Mouse (Mus musculus): Measurements from ENCODE around the gene Ddit4. TPM values are rescaled to one million over a fixed set of nuclear protein-coding genes. Genes with fewer than 3 reads are reported as not detected.

Ddit4 gene
- polyA plus RNA-seq, 1 experiment from 2014 or later, result 24.0 TPM

DNA sequence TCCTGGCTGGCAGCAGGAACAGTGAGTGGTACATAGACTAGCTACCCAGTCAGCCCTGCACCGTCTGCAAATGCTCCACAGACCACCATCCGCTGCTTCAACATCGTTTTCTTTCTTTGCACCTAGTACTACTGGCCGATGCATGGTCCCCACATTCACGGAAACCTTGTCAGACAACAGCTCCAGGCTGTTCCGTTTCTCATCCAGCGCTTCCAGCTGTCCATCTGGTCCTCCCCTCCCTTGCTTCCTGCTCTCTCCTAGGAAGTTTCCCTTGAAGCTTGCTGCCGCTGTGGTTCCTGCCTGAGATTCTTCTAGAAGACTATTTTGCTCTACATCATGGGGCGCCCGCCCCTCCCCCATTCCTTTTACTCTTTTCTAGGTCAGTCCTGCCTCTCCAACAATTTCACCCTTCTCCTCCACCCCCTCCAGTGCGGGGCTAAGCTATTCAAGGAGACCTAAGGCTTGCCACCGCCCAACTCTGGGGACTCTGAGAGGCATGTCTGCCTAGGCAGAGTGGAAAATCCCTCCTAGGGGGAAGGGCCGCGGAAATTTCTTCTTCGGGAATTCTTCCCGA lies 8.7 kb downstream of the Ddit4 start:
- peak; percentile 83 for DNase-seq (ENCODE audit: low spot score)

DNA sequence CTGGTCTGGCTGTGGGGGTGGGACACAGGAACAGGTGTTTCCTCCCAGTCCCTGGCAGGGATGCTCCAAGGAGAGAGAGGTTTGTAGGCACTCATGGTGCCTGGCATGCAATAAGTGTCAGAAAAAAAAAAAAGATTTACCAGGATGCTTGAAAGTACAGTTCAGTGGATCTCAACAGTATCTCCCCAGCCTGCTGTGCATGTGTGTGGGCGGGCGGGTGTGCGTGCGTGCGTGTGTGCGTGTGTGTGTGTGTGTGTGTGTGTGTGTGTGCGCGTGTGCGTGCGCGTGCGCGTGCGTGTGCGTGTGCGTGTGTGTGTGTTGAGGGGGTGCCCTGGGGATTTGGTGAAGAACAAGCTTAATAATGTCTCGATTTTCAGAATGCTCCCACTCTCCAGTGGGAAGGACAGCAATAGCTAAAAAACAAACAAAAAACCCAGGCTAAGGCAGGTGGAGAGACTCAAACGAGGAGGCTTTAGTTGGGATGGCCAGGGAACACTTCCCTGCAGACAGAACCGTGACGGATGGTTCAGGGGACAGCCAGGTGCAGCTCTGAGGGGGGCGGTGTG lies 9.3 kb downstream of the Ddit4 start:
- Histone ChIP-seq H3K9me3 (replicated peaks; ENCODE audit: low read length) (no peaks in the 10 kb centered on the region), H3K9ac (ENCODE audit: low read depth, low read length) (peak overlapping the region; percentile 46; the same call in 1 of the 2 replicates), H3K4me3 (replicated peaks; ENCODE audit: low read depth, low read length) (no peak overlapping the region; the same call in 1 of the 2 replicates), H3K27ac (peak overlapping the region; percentile 83), H3K36me3 (ENCODE audit: insufficient read depth, low read length) (no peaks in the 10 kb centered on the region), H3K4me2 (ENCODE audit: low read length) (peak overlapping the region; percentile 52), H3K4me1 (replicated peaks; ENCODE audit: insufficient read depth, low read length) (peaks cover 14% of the 10 kb centered on the region), H3K27me3 (ENCODE audit: insufficient read depth, low read length) (no peaks in the 10 kb centered on the region)
- DNase-seq (ENCODE audit: low spot score) (no peak), ATAC-seq (replicated peaks; ENCODE audit: low FRiP score, low read depth) (no peak)
- no peak for TF ChIP-seq CTCF (IDR thresholded peaks at IDR 0.05; ENCODE audit: low read depth)
- 38% methylated on average over 21 of the region's 21 CpGs for WGBS

More for the DNA sequence above, 8.7 kb downstream of the Ddit4 start:
- Histone ChIP-seq H3K4me3 (replicated peaks; ENCODE audit: low read depth, low read length) (peak overlapping the region; percentile 12; the same call in 1 of the 2 replicates), H3K27ac (peak overlapping the region; percentile 83), H3K27me3 (ENCODE audit: insufficient read depth, low read length) (no peaks in the 10 kb centered on the region), H3K4me2 (ENCODE audit: low read length) (peak overlapping the region; percentile 52), H3K4me1 (replicated peaks; ENCODE audit: insufficient read depth, low read length) (peaks cover 14% of the 10 kb centered on the region), H3K36me3 (ENCODE audit: insufficient read depth, low read length) (no peaks in the 10 kb centered on the region), H3K9ac (ENCODE audit: low read depth, low read length) (peak overlapping the region; percentile 46), H3K9me3 (replicated peaks; ENCODE audit: low read length) (no peaks in the 10 kb centered on the region)
- no peak for TF ChIP-seq CTCF (IDR thresholded peaks at IDR 0.05; ENCODE audit: low read depth)
- ATAC-seq (replicated peaks; ENCODE audit: low FRiP score, low read depth), result peak; percentile 84
- WGBS, result under 1% methylated on average over 16 of the region's 16 CpGs

DNA sequence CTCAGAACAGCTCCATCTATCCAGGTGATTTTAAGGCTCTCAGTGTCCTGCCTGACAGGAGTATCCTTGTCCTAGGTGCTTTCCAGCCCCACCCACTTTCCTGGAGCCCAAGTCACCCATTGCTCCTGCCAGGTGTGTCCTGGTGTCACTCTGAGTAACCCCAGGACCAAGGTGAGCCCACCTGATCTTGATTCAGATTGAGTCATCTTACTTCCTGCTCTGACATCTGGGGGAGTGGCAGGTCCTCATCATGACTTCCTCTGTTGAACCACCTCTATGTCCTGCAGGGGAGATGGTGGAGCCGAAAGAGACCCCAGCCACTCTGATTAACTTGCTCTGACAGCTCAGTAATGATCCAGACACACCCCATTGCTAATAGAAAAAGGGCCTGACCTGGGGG lies 12.6 kb downstream of the Ddit4 start:
- DNase-seq (ENCODE audit: low spot score) (no peak), ATAC-seq (replicated peaks; ENCODE audit: low FRiP score, low read depth) (no peak)
- Histone ChIP-seq H3K36me3 (ENCODE audit: insufficient read depth, low read length) (no peaks in the 10 kb centered on the region), H3K4me1 (replicated peaks; ENCODE audit: insufficient read depth, low read length) (peaks cover 14% of the 10 kb centered on the region), H3K9ac (ENCODE audit: low read depth, low read length) (no peak overlapping the region), H3K27ac (no peak overlapping the region), H3K4me2 (ENCODE audit: low read length) (no peak overlapping the region), H3K9me3 (replicated peaks; ENCODE audit: low read length) (no peaks in the 10 kb centered on the region), H3K27me3 (ENCODE audit: insufficient read depth, low read length) (no peaks in the 10 kb centered on the region), H3K4me3 (replicated peaks; ENCODE audit: low read depth, low read length) (no peak overlapping the region)
- 58% methylated on average over 1 of the region's 1 CpGs for WGBS
- no peak for TF ChIP-seq CTCF (IDR thresholded peaks at IDR 0.05; ENCODE audit: low read depth)

DNA sequence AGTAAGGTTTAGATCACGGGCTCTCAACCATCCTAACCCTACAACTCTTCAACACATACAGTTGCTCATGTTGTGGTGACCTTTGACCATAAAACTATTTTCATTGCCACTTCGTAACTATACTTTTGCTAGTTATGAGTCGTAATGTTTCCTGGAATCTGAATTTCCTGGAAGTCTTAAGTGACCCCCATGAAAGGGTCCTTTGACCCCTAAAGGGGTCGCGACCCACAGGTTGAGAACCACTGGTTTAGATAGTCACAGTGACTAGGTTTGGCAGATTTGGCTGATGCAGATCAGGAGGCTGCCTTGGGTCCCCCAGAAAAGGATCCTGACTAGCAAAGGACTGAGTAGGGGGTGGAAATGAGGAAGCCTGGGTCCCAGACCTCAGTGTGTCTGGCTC lies 13.0 kb downstream of the Ddit4 start:
- H3K27ac ChIP-seq, result no peak overlapping the region
- H3K36me3 ChIP-seq (ENCODE audit: insufficient read depth, low read length), result no peaks in the 10 kb centered on the region
- H3K4me2 ChIP-seq (ENCODE audit: low read length), result no peak overlapping the region
- no peak overlapping the region for H3K4me3 ChIP-seq (replicated peaks; ENCODE audit: low read depth, low read length)
- no peak for ATAC-seq (replicated peaks; ENCODE audit: low FRiP score, low read depth)
- no peak overlapping the region for H3K9ac ChIP-seq (ENCODE audit: low read depth, low read length)
- no peak for DNase-seq (ENCODE audit: low spot score)
- no peak for TF ChIP-seq CTCF (IDR thresholded peaks at IDR 0.05; ENCODE audit: low read depth)
- no peaks in the 10 kb centered on the region for H3K27me3 ChIP-seq (ENCODE audit: insufficient read depth, low read length)
- peaks cover 12% of the 10 kb centered on the region for H3K4me1 ChIP-seq (replicated peaks; ENCODE audit: insufficient read depth, low read length)
- 75% methylated on average over 5 of the region's 5 CpGs for WGBS
- no peaks in the 10 kb centered on the region for H3K9me3 ChIP-seq (replicated peaks; ENCODE audit: low read length)

DNA sequence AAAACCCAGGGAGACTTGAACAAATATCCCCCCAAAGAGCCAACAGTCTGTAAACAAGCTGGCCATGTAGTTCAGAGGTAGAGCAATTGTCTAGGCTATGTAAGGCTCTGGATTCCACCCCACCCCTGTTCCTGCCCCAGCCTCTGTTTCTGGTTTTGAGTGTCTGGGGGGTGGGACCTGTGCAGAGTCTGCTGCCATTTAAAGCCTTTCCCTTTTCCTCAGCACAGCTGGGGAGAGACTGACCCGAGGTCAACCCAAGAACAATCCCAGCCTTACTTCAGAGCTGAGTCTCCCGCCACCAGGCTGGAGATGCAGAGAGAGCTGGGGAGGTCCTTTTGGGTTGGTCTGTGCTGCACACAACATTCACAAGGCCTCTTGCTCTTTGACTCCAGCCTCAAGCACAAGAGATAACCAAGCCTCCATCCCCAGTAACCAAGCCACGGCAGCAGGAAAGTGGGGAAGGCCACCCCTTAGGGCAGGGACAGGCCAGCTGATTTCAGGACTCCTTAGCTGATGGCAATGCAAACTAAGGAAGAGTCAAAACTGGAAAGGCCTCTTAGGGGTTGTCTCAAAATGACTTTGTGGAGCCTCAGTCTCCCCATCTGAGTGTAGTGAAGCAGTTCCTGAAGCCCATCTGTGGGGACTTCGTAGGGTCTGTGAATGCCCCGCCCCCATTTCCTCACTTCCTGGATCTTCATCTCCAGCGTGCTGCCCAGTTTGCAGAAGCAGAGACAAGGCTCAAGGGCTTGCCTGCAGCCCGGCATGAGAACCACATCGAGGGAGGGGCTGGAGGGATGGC lies 15.4 kb downstream of the Ddit4 start:
- no peaks in the 10 kb centered on the region for H3K9me3 ChIP-seq (replicated peaks; ENCODE audit: low read length)
- H3K27me3 ChIP-seq (ENCODE audit: insufficient read depth, low read length), result no peaks in the 10 kb centered on the region
- DNase-seq (ENCODE audit: low spot score) (peak; percentile 36), ATAC-seq (replicated peaks; ENCODE audit: low FRiP score, low read depth) (no peak; the same call in 1 of the 2 replicates)
- no peak overlapping the region for H3K4me3 ChIP-seq (replicated peaks; ENCODE audit: low read depth, low read length)
- no peak overlapping the region for H3K4me2 ChIP-seq (ENCODE audit: low read length)
- 55% methylated on average over 8 of the region's 8 CpGs for WGBS
- no peak for TF ChIP-seq CTCF (IDR thresholded peaks at IDR 0.05; ENCODE audit: low read depth)
- peak overlapping the region; percentile 25; the same call in 1 of the 2 replicates for H3K27ac ChIP-seq
- no peaks in the 10 kb centered on the region for H3K4me1 ChIP-seq (replicated peaks; ENCODE audit: insufficient read depth, low read length)
- no peaks in the 10 kb centered on the region for H3K36me3 ChIP-seq (ENCODE audit: insufficient read depth, low read length)
- H3K9ac ChIP-seq (ENCODE audit: low read depth, low read length), result no peak overlapping the region

DNA sequence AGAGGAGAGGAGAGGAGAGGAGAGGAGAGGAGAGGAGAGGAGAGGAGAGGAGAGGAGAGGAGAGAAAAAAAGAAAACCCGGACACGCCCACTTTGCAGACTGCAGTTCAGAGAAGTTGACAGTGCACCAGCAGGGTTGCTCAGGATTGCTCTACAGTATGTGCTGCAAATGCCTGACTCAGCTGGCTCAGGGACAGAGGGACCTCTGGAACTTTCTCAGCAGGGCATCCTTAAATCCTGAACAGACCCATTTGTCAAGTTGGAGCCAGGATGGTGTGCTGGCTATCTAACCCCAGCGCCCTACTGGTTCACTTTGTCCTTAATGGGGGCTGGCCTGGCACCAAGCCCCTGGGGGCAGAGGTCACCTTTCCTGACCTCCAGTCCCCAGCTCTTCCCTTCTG lies 17.6 kb downstream of the Ddit4 start:
- no peak for TF ChIP-seq CTCF (IDR thresholded peaks at IDR 0.05; ENCODE audit: low read depth)
- no peak for DNase-seq (ENCODE audit: low spot score)
- Histone ChIP-seq H3K4me2 (ENCODE audit: low read length) (no peak overlapping the region), H3K27ac (no peak overlapping the region), H3K4me3 (replicated peaks; ENCODE audit: low read depth, low read length) (no peak overlapping the region), H3K9me3 (replicated peaks; ENCODE audit: low read length) (no peaks in the 10 kb centered on the region), H3K36me3 (ENCODE audit: insufficient read depth, low read length) (no peaks in the 10 kb centered on the region), H3K9ac (ENCODE audit: low read depth, low read length) (no peak overlapping the region), H3K27me3 (ENCODE audit: insufficient read depth, low read length) (no peaks in the 10 kb centered on the region), H3K4me1 (replicated peaks; ENCODE audit: insufficient read depth, low read length) (no peaks in the 10 kb centered on the region)
- 64% methylated on average over 3 of the region's 3 CpGs for WGBS
- ATAC-seq (replicated peaks; ENCODE audit: low FRiP score, low read depth), result no peak
